In genomic region chr4:8921477-8922385, GRCm38 (mm10) we compare ENCODE assay signal across 8 mouse cellular contexts.
A peak's percentile ranks its signal among the peaks of the same experiment; 100 is the strongest.
DNase-seq lines count a peak whose midpoint lies in the region; ATAC-seq and TF ChIP-seq lines count a peak whose summit lies in the region.

No protein-coding gene starts in this region.

- H3K36me3 ChIP-seq in heart, embryonic 16.5 days (ENCODE audit: control insufficient read depth, insufficient read depth), result no peaks in the 10 kb centered on the region
- no peaks in the 10 kb centered on the region for H3K36me3 ChIP-seq in embryonic facial prominence, embryonic 10.5 days (replicated peaks)
- no peaks in the 10 kb centered on the region for H3K36me3 ChIP-seq in intestine, postnatal 0 days (ENCODE audit: control insufficient read depth, insufficient read depth)
- no peaks in the 10 kb centered on the region for H3K36me3 ChIP-seq in neural tube, embryonic 15.5 days

- H3K4me1 ChIP-seq in heart, embryonic 16.5 days (ENCODE audit: control insufficient read depth, insufficient read depth, low read length), result peaks cover 16% of the 10 kb centered on the region
- H3K4me1 ChIP-seq in embryonic facial prominence, embryonic 10.5 days, result peaks cover 52% of the 10 kb centered on the region
- H3K4me1 ChIP-seq in intestine, postnatal 0 days (replicated peaks; ENCODE audit: control insufficient read depth, insufficient read depth, low read length), result peaks cover 5% of the 10 kb centered on the region
- peaks cover 17% of the 10 kb centered on the region for H3K4me1 ChIP-seq in neural tube, embryonic 15.5 days

- no peaks in the 10 kb centered on the region for H3K27me3 ChIP-seq in heart, embryonic 16.5 days (ENCODE audit: control insufficient read depth, insufficient read depth, low read length)
- H3K27me3 ChIP-seq in embryonic facial prominence, embryonic 10.5 days (replicated peaks; ENCODE audit: low read depth, poor library complexity, severe bottlenecking), result peaks cover 12% of the 10 kb centered on the region
- no peaks in the 10 kb centered on the region for H3K27me3 ChIP-seq in intestine, postnatal 0 days (replicated peaks; ENCODE audit: control insufficient read depth, insufficient read depth, low read length)
- no peaks in the 10 kb centered on the region for H3K27me3 ChIP-seq in neural tube, embryonic 15.5 days (replicated peaks)

- H3K9ac ChIP-seq in heart, embryonic 16.5 days (ENCODE audit: low read length), result peak overlapping the region; percentile 43
- H3K9ac ChIP-seq in intestine, postnatal 0 days (ENCODE audit: low read depth, low read length), result no peak overlapping the region
- 0 out of 2 replicates have a peak overlapping the region, but pooled peaks have one; percentile 1 for H3K9ac ChIP-seq in neural tube, embryonic 15.5 days (replicated peaks)

- DNase-seq in heart, adult 18-20 months, result no peak
- peak; percentile 58 for DNase-seq in embryonic facial prominence, embryonic 10.5 days (ENCODE audit: low spot score)
- no peak for DNase-seq in testis, postnatal 14 days (ENCODE audit: low spot score)
- DNase-seq in kidney, postnatal 10 days, result no peak

- WGBS in heart, embryonic 16.5 days, result 20% methylated on average over 31 of the region's 31 CpGs
- 4% methylated on average over 31 of the region's 31 CpGs for WGBS in embryonic facial prominence, embryonic 10.5 days
- 20% methylated on average over 31 of the region's 31 CpGs for WGBS in intestine, postnatal 0 days
- 7% methylated on average over 31 of the region's 31 CpGs for WGBS in neural tube, embryonic 15.5 days

- H3K27ac ChIP-seq in heart, embryonic 16.5 days (ENCODE audit: low read length), result no peak overlapping the region
- H3K27ac ChIP-seq in embryonic facial prominence, embryonic 10.5 days (replicated peaks), result peak overlapping the region; percentile 76
- no peak overlapping the region for H3K27ac ChIP-seq in intestine, postnatal 0 days (ENCODE audit: low read depth, low read length)
- H3K27ac ChIP-seq in neural tube, embryonic 15.5 days (replicated peaks), result no peak overlapping the region

- ATAC-seq in heart, embryonic 16.5 days (replicated peaks; ENCODE audit: extremely low read depth, insufficient read depth, low FRiP score), result 0 out of 2 replicates have a peak, but pooled peaks have one; percentile 14
- peak; percentile 57 for ATAC-seq in intestine, postnatal 0 days
- 0 out of 2 replicates have a peak, but pooled peaks have one; percentile 50 for ATAC-seq in neural tube, embryonic 15.5 days (ENCODE audit: low FRiP score)
- no peak for ATAC-seq in megakaryocyte-erythroid progenitor cell, adult 5-6 weeks (replicated peaks; ENCODE audit: low FRiP score, low TSS enrichment, poor library complexity, severe bottlenecking)

- peak overlapping the region; percentile 13 for H3K4me3 ChIP-seq in heart, embryonic 16.5 days (ENCODE audit: low read length)
- peak overlapping the region; percentile 47 for H3K4me3 ChIP-seq in embryonic facial prominence, embryonic 10.5 days
- peak overlapping the region; percentile 17; the same call in 1 of the 2 replicates for H3K4me3 ChIP-seq in intestine, postnatal 0 days (ENCODE audit: low read depth, low read length)
- peak overlapping the region; percentile 24 for H3K4me3 ChIP-seq in neural tube, embryonic 15.5 days (replicated peaks)

- H3K9me3 ChIP-seq in heart, embryonic 16.5 days (replicated peaks; ENCODE audit: control insufficient read depth, low read length), result no peaks in the 10 kb centered on the region
- no peaks in the 10 kb centered on the region for H3K9me3 ChIP-seq in embryonic facial prominence, embryonic 10.5 days
- H3K9me3 ChIP-seq in intestine, postnatal 0 days (ENCODE audit: control insufficient read depth), result no peaks in the 10 kb centered on the region
- H3K9me3 ChIP-seq in neural tube, embryonic 15.5 days (replicated peaks), result no peaks in the 10 kb centered on the region

- TF ChIP-seq CTCF in intestine, postnatal 0 days (IDR thresholded peaks at IDR 0.05; ENCODE audit: low read depth), result no peak

- H3K4me2 ChIP-seq in heart, embryonic 16.5 days (ENCODE audit: low read depth, low read length), result peak overlapping the region; percentile 59
- peak overlapping the region; percentile 62 for H3K4me2 ChIP-seq in intestine, postnatal 0 days (replicated peaks; ENCODE audit: low read depth)
- H3K4me2 ChIP-seq in neural tube, embryonic 15.5 days, result peak overlapping the region; percentile 53
